Mouse (Mus musculus) lung, adult 2 months (tissue): ENCODE measurements around the gene Nos1ap. TPM values are rescaled to one million over a fixed set of nuclear protein-coding genes. Genes with fewer than 3 reads are reported as not detected.

Experiments
- DNase-seq: peaks from one replicate; pipeline ENCODE4 v3.0.0; 2022
- H3K4me1 ChIP-seq: fragments of 200-500 bp; 2 replicates; pipeline ENCODE4 v1.6.1; 2011; ENCODE audit warnings: low read length; ENCODE audit not compliant: control insufficient read depth, insufficient read depth
- H3K4me3 ChIP-seq: fragments of 200-500 bp; replicated peaks from 2 replicates; pipeline ENCODE3; 2011; ENCODE audit warnings: low read depth, mild to moderate bottlenecking, control low read depth, low read length; ENCODE audit errors: extremely low read depth
- CTCF ChIP-seq: fragments of 200-500 bp; IDR thresholded peaks from 2 replicates; pipeline ENCODE4 v1.5.1; 2011; ENCODE audit warnings: mild to moderate bottlenecking, low read length, control low read depth; ENCODE audit not compliant: insufficient read depth
- POLR2A ChIP-seq: fragments of 200-500 bp; IDR thresholded peaks from 2 replicates; pipeline ENCODE4 v1.6.1; 2011; ENCODE audit warnings: low read depth, mild to moderate bottlenecking, control low read depth, low read length, borderline replicate concordance; ENCODE audit errors: extremely low read depth
- WGBS: fragments of 180-500 bp; shearing (Covaris S2); methylation state at CpG from one replicate; pipeline ENCODE4 v1.1.7; 2018; 5-methylcytosine and 5-hydroxymethylcytosine counted together
- polyA plus RNA-seq: library from polyadenylated mRNA; depleted of rRNA; stranded (reverse); fragments of >200 nt; gene quantifications from 2 replicates; pipeline ENCODE4 v1.2.3, GENCODE M21; 2012

The Nos1ap gene
- polyA plus RNA-seq, 1 experiment, result 17.7 TPM

DNA sequence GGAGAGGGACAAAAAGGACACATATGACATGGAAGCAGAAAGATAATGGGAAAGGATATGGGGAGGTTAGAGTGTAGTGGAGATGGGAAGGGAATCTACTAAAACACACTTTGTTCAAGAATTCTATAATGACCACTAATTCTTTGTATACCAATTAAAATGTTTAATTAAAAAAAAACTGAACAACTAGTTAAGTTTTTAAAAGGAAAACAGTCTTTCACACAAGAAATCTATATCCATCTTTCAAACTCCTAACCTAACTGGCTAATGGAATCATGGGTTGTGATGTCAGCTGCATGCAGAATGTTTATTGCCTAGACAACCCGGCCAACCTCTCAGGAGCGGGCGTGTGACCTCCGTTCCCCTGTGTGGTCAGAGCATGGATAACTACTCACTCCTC, 281.2 kb downstream of the Nos1ap start, which contains the start of gene Spata46:
Gene Spata46, plus strand, starts transcription at position 301 of the 400 bp plus-strand sequence.
- Histone ChIP-seq H3K4me3 (no peak within 1 kb of the TSS), H3K4me1 (no peaks in the 10 kb centered on the region)
- no peak for DNase-seq
- WGBS, result 86% methylated on average over 4 of the region's 4 CpGs
- TF ChIP-seq POLR2A, result no peak
- TF ChIP-seq CTCF, result no peak

- no peaks in the 10 kb centered on the region for H3K4me1 ChIP-seq
- H3K4me3 ChIP-seq, result no peak within 1 kb of the TSS
- WGBS, result 95% methylated on average over 4 of the region's 4 CpGs
- DNase-seq, result no peak
- TF ChIP-seq POLR2A (no peak), CTCF (no peak)
These were observed 283.4 kb downstream of the Nos1ap start, which contains the start of gene Gm7694 for GRCm38 (mm10) chr1:170306232-170306631. Gene Gm7694 (minus strand): TSS chr1:170306332.

- 66% methylated on average over 10 of the region's 10 CpGs for WGBS
- TF ChIP-seq CTCF (no peak), POLR2A (no peak)
- Histone ChIP-seq H3K4me3 (no peak overlapping the region), H3K4me1 (no peaks in the 10 kb centered on the region)
- DNase-seq, result no peak
These were observed 284.7 kb downstream of the Nos1ap start for GRCm38 (mm10) chr1:170305002-170305401.

DNA sequence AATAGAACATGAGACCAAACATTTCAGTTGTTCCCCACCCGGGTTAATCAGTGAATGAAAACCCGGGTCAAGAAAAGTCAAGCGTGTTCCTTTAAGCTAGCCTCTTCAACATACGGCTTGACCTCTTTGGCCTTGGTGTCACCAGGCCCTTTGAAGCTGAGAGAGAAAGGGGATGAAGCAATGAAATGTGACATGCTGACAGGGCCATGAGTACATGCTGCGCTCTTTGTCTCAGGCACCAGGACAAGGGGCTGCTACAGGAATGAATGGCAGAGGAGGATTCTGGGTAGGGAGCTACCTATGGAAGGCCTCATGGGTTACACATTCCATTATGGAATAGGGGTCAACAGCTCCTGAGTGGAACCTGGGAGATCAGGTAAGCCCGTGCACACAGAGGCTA, 286.6 kb downstream of the Nos1ap start:
- no peak overlapping the region for H3K4me3 ChIP-seq
- no peak for TF ChIP-seq CTCF
- no peak for TF ChIP-seq POLR2A
- H3K4me1 ChIP-seq, result no peaks in the 10 kb centered on the region
- WGBS, result 83% methylated on average over 6 of the region's 6 CpGs
- no peak for DNase-seq

- H3K4me1 ChIP-seq, result no peaks in the 10 kb centered on the region
- WGBS, result 87% methylated on average over 6 of the region's 6 CpGs
- TF ChIP-seq POLR2A (no peak), CTCF (no peak)
- no peak for DNase-seq
- H3K4me3 ChIP-seq, result no peak overlapping the region
These were observed 287.2 kb downstream of the Nos1ap start for GRCm38 (mm10) chr1:170302456-170302855.

GRCm38 (mm10) chr1:170301686-170302085, 288.0 kb downstream of the Nos1ap start:
- no peak for DNase-seq
- TF ChIP-seq CTCF (no peak), POLR2A (no peak)
- Histone ChIP-seq H3K4me3 (no peak overlapping the region), H3K4me1 (no peaks in the 10 kb centered on the region)
- 94% methylated on average over 9 of the region's 9 CpGs for WGBS

GRCm38 (mm10) chr1:170299496-170299895, 290.2 kb downstream of the Nos1ap start:
- DNase-seq, result no peak
- 77% methylated on average over 4 of the region's 4 CpGs for WGBS
- TF ChIP-seq CTCF (no peak), POLR2A (no peak)
- Histone ChIP-seq H3K4me3 (no peak overlapping the region), H3K4me1 (no peaks in the 10 kb centered on the region)

DNA sequence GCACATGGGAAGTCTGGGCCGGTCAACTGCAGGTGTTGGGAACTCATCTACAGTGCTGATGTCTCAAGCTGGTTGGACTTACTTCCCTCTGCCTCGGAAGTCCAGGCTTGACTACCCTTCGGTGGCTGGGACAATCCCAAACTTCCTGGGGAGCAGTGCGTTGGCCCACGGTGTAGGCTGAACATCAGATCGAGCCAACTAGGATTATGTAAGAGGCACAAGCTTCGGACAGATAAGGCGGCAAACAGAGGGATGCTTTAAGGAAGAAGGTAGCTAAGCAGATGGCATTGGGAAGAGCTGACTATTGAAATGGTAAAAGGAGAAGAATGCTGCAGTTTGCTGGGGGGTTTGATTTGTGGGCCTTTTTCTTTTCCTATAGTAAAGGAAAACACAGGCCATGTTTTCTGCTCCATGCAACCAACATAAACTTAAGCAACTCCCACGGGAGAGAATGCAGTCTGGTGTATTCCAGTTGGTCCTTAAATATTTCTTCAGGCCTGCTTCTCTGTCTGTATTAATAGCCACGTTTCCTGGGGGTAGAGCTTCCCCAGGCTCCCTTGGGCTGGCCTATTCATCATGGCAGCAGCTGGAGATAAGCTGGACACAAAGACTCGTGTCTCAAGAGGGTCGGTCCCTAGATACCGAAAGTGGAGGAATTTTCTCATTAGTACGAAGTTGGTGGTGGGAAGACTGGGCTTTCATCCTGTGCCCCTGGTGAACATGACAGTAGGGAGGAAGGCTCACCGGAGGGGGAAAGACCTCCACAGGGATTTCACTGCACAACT, 294.7 kb downstream of the Nos1ap start:
- WGBS, result 73% methylated on average over 15 of the region's 15 CpGs
- no peak for TF ChIP-seq CTCF
- H3K4me1 ChIP-seq, result no peaks in the 10 kb centered on the region
- no peak for DNase-seq
- no peak overlapping the region for H3K4me3 ChIP-seq

GRCm38 (mm10) chr1:170293257-170293656, 296.4 kb downstream of the Nos1ap start:
- DNase-seq, result no peak
- 89% methylated on average over 5 of the region's 5 CpGs for WGBS
- no peak overlapping the region for H3K4me3 ChIP-seq
- no peak for TF ChIP-seq CTCF
- no peak for TF ChIP-seq POLR2A
- H3K4me1 ChIP-seq, result no peaks in the 10 kb centered on the region
